Mouse (Mus musculus) kidney, adult 11 months (tissue): ENCODE results near the gene Hoxc5.

Experiments
- DNase-seq: peaks from one replicate; pipeline ENCODE4 v3.0.0; 2022

Hoxc5 gene

DNA sequence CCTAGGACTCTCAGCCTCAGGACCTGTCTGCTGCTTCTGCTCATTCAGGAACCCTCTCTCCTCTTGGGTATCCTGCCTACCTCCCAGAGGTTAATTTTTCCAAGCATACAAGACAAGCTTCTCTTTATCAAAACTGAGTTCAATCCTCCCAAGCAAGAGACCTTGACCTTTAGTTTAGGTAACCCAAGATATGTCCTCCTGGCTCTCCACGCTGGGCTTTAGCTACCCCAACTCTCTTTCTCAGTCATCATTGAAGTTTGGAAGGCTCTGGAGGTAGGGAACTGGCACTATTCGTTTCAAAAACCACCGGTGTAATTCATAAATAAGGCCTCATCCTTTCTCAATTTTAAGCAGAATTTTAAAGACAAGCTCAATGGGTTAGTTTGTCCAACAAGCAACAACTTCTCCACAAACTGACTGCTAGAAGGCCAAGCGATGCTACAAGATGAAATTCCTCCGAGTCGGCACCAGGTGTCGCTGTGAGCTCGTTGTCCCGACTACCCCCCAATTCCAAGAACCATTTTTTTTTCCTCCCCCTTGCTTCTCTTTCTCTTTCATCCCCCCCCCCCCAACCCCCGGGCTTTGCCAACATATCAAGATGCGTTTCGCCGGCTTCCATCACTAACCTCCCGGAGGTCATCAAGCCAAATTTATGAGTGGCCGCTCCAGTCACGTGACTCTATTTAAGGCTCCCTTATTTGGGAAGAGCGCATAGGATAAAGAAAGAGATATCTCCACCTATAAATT is 46.2 kb downstream of the Hoxc5 start:
- no peak for DNase-seq

DNA sequence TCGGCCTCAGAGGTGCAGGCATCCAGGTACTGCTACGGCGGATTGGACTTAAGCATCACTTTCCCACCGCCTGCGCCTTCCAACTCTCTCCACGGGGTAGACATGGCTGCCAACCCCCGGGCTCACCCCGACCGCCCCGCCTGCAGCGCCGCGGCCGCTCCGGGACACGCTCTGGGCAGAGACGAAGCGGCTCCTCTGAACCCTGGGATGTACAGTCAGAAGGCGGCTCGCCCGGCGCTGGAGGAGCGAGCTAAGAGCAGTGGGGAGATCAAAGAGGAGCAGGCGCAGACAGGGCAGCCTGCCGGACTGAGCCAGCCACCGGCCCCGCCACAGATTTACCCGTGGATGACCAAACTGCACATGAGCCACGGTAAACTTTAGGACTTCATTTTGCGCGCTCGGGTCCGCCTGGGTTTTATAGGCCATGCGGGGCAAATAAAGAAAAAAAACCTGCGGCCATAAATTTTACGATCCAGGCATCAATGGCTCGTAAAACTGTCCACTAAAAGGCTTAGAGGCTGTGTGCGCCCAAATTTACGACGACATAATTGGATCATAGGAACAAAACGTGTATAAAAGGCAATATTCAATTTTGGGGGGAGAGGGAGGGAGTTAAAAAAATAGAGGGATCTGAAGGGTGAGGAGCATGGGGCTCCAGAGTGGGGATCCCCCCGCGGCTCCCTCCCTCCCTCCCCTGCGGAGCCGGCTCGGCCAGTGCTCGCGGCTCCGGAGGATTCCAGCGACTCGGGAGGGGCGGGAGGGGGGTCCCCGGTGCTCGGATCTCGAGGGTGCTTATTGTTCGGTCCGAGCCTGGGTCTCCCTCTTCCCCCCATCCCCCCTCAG is 47.1 kb downstream of the Hoxc5 start:
- peak; percentile 41 for DNase-seq

DNA sequence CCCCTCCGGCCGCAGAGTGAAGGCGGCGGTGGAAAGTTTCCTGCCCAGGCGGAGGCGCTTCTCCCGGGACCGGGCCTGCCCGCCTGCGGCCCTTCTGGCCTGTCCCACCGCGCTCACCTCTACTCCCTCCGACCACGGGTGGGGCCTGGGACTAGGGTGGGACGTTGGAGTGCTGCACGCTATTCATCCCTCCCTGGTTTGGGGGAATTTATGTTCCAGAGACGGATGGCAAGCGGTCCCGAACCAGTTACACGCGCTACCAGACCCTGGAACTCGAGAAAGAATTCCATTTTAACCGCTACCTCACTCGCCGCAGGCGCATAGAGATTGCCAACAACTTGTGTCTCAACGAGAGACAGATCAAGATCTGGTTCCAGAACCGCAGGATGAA is 47.8 kb downstream of the Hoxc5 start:
- DNase-seq: no peak

DNA sequence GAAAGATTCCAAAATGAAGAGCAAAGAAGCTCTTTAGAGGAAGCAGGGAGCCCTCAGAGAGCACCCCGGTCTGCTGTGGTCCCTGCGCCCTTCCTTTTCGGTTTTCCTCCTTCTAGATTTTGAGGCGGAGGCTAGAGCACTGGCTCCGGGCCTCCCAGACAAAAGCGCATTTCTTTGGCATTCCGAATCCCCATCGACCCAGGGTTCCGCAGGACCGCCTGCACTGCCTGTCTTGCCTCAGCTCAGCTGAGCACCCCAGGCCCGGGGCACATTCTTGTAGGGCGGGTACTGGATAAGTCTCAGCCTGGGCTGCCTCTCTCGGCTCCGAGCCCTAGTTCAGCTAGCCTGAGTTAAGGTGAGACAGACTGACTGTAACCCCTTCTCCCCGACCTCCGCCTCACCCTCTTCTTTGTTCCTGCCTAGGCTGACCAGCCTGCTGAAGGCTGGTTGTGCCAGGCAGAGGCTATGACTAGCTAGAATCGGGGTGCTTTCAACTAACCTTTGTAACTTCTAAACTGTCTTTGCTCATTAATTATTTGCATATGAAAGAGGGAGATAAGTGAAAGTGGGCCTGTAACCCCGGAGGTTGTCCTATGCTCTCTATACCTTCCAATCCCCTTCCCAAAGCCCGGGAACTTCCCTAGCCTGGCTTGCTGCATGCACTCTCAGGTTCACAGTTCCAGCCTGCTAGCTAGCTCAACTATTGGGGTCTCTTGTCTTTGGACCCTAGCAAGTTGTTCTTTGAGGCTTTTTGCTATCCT is 48.3 kb downstream of the Hoxc5 start:
- no peak for DNase-seq

DNA sequence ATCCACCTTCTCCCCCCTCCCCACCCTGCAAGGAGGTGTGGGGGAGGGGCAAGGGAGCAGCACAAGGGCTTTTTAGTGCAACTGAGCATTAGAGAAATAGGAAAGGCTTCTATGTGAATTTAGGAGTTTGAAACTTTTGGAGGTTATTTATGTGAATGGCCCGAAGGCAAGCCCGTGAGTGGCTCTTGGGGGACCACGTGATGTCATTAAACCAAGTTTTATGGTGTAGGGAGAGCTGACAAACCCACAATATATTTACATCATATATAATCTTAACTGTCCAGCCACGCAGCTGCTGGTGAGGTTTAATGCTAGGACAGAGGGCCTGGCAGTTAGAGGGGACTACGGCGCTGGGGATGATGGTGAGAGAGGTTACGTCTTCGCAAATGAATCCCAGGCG is 51.4 kb downstream of the Hoxc5 start, which contains the start of gene Hoxc4:
Hoxc4 (plus strand) TSS at position 299 of the 400 bp plus-strand sequence.
- no peak for DNase-seq

DNA sequence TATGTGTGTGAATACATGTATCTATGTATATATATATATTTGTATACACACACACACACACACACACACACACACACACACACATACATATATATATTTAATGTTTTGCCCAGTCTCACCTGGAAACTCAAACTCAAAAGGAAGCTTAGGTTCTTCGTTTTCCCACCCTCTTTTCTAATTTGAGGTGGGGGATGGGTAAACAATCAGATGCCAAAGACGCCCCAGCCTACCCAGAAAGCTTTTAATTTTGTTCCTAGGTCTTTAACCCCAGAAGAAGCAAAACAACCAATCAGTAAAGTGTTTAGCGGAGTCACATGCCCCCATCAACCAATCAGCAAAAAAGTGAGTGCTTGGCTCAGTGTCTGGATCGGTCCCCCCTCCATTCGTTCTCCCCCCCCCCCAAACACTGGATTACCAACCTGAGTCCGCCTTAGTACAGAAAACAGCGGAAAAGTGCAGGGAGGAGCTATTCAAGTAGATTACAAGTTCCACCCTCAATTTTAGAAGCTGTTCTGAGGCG is 53.7 kb downstream of the Hoxc5 start:
- DNase-seq: no peak

DNA sequence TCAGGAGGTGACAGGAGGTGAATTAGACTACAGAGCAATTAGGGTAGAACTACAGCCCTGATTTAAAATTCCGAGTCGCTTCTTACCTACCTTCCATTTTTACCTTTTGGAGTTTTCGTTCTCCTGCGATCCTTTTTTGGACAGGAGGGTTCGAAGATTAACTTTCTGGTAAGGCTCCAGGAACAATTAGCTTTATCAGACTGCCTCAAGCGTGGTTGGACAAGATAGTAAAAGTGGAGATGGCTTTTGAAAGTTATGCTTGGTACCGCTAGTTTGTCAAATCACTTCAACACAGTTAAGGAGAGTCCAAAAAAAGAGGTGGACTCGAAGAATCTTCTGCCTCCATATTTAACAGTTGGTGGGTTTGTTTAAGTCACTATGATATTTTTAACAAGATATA is 54.3 kb downstream of the Hoxc5 start:
- DNase-seq: no peak

DNA sequence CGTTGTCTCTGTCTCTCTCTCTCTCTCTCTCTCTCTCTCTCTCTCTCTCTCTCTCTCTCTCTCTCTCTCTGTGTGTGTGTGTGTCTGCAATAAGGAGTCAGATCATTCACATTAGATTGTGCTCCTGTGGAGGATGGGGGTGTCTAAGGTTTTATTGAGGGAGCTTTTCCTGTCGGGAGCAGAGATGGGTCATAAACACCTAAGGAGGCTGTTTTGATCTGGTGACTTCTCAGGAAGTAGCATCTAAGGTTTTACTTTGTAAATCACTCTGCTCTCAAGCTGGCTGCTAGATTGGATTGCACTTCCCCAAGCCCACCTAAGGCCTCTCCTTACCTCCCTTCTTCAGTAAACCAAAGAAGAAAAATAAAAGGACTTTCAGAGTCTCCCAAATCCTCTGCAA is 56.9 kb downstream of the Hoxc5 start:
- DNase-seq: no peak

DNA sequence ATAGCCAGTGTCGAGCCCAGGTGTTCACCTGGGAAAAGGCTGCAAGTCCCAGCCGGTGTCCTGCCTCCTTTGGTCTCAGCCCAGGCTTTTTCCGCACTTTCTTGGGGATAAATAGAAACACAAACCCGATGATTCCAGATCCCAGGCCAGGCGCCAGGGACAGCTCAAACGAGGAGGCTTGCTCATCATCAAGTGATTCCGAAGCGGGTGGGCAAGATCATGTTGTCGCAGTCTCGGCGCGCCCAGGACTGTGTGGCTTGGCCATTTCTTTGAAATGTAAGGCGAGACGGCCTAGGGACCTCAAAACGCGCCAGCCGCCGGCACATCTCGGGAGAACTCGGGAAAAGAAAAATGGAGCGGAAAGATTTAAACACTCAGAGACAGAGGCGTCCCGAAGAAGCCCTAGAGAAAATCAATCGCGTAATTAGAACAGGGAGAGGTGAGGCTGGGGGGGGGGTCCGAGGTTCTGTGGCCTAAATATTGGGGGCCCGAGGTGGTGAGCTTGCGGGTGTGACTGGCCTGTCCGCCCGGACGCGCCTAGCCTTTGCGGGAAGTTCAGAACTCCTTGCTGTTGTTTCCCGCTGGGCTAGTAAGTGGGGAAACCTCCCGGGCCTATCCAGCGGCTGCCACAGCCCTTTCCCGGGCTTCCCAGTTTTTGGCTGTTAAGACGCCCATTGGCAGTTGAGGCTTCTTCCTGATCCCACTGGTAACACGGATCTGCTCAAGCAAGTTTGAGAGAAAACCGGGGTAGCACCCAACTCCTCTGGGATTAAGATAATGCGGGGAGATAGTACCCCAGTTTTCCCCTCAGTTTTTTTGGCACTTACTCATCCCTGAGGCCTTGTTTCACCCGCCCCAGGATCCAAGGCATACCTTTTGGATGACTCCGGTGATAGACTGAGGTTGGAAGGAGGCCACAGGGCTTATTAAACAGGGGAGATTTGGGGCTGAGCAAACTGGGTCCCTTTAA is 60.3 kb downstream of the Hoxc5 start:
- DNase-seq: no peak

DNA sequence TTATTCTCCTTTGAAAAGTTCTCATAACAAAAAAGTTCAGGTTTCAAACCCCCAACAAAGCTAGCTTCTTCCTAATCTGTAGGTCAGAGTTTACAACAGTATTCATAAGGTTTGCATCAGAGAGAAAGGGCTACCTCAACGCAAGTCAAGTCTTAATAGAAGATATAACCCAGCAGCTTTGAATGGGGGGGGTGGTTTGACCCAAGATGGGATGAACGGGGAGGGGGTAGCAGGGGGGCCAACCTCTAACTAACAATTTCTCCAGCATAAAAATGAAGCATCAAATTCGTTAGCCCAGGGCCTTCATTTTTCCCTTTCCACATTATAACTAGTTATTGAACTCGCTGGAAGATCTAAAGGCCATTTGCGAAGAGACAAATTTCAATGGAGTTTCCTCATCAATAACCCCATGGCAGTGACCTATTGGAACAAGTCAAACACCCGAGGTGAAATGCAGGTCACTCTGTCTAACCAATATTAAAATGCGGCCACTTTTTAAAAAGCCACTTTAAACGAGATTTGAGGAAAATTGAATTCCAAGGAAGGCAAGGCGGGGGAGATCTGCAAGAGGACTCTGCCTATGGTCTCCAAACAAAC is 61.8 kb downstream of the Hoxc5 start:
- DNase-seq: no peak

DNA sequence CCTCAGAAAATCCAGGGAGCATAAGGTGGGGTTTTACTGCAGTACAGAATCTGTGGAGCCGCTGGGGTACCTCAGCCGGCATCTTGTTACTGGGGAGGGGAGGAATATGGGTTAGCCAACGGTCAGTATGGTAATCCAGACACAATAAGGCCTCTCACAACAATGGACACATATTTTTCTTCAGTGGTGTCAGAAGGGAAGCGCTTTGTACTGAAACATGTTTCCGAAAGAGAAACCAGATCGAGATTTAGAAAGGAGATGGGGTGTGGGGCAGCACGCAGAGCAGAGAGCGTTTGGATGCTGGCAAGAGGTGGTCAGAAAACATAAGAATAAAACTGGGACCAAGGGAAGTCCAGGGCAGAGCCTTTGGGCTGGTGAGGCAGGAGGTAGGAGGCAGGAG is 62.9 kb downstream of the Hoxc5 start:
- DNase-seq: no peak

DNA sequence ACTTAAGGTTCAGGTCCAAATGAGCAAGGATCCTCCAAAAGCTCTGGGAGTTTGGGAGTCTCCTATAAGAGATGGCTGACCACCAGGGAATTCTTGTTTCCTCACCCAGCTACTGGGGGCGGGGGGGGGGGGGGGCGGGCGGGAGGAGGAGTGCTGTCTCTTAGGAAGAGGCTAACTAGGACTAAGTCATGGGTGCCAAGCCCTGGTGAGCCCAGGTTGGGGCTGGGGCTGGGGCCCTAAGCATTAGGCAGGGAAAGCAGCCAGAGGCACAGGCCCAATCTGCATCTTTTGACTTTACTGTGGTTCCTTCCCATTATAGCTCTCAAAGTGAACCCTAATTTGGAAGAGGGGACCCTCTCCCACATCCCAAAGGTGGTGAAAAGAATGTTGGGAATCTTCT is 64.9 kb downstream of the Hoxc5 start:
- DNase-seq: no peak

DNA sequence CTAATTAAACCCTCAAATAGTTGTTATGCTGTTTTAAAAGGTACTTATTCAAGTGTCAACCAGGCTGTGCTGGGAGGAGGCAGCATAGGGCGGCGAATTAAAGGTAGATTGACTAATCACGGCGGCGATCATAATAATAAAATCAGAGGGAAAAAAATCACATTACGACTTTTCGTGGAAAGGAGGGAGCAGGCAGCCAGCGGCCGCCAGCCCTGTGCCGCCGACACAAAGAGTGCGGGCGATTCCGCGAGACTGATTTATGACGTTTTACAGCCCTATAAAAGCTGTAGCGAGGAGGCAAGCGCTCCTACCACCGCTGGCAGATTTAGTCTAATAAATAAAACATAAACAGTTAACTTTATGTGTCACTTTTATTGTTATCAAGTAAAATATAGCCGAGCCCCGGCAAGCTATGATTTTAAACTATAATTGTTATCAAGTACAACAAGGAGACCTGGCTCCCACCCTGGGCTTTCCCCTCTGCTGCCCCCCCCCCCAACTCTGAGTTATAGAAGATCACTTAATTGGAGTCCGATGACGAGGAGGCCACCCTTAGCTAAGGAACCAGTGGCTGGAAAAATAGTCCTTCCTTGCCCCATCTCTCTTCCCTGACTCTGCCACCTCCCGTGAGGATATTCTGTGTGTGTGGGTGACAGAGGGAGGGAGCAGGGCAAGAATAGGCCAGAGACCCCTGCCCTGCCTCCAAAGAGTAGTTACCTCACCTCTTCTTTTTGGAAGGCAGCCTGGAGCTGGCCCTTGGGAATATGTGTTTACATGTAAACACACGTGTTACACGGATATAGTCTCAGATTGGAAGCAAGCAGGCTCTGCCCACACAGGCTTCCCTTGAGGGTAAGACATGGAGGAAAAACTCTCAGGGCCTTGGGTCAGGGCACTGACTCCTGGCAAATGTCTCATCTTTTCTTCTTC is 65.7 kb downstream of the Hoxc5 start:
- DNase-seq: no peak

DNA sequence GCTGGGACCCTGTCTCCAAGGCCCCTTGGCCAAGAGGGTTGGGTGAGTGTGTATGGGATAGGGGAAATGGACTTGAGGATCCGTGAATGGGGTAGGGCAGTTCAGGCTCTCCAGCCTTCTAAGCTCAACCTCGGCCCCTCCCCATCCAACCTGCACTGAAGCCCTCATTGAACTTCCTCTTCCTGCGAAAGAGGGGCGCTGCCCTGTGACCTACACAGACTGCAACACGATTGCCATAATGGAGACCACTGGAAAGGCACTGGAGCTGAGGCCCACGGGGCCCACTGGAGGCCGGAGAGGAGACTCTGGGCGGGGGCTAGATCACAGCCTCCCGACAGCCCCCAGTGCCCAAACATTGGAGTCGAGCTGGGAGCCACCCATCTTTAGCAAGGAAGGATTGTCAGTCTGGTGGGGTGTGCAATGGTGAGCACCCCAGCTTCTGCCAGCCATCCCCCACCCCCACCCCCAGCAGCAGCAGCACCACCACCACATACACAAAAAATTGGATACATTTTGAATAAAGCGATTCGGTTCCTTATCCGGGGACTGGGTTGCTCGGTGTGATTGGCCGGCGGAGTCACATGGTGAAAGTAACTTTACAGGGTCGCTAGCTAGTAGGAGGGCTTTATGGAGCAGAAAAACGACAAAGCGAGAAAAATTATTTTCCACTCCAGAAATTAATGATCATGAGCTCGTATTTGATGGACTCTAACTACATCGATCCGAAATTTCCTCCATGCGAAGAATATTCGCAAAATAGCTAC is 67.0 kb downstream of the Hoxc5 start:
- no peak for DNase-seq

DNA sequence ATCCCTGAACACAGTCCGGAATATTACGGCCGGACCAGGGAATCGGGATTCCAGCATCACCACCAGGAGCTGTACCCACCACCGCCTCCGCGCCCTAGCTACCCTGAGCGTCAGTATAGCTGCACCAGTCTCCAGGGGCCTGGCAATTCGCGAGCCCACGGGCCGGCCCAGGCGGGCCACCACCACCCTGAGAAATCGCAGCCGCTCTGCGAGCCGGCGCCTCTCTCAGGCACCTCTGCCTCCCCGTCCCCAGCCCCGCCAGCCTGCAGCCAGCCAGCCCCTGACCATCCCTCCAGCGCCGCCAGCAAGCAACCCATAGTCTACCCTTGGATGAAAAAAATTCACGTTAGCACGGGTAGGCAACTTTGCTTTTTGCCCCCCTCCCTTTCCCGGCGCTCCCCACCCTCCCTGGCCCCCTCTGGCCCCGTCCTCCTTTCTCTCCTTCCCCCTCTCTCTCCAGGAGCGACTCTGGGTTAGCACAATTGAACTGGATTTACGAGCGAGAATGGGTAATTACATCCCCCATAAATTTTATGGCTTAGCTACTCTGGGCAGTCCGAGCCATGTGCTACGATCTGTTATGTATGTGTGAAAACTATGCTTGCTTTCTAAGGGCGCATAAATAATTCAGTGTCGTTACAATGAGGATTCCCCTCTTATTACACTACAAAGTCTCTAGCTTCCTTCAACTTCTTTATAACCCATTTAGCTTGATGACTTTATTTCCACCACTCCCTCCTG is 67.7 kb downstream of the Hoxc5 start:
- DNase-seq: no peak

DNA sequence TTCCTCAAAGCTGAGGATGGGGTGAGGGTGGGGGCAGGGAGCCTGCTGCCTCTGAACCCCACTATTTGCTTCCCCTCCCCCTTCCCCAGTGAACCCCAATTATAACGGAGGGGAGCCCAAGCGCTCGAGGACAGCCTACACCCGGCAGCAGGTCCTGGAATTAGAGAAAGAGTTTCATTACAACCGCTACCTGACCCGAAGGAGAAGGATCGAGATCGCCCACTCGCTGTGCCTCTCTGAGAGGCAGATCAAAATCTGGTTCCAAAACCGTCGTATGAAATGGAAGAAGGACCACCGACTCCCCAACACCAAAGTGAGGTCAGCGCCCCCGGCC is 68.3 kb downstream of the Hoxc5 start:
- no peak for DNase-seq

DNA sequence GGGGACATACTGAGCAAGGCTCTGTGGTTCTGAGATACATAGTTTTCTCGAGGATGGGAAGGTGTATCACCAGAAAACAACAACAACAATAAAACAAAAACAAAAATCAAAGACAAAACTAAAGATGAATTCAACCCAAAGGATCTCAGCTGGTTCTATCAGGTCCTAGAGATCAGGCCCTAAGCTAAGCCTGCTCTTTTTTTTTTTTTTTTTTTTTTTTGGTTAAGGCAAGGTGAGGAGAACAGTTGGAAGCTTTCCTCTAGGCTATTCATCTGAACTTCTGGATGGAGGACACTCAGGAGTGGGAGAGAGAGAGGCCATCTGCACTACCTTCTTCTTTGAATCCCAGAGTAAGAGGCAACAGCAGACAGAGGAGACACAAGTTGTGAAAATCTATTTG is 70.3 kb downstream of the Hoxc5 start:
- no peak for DNase-seq

DNA sequence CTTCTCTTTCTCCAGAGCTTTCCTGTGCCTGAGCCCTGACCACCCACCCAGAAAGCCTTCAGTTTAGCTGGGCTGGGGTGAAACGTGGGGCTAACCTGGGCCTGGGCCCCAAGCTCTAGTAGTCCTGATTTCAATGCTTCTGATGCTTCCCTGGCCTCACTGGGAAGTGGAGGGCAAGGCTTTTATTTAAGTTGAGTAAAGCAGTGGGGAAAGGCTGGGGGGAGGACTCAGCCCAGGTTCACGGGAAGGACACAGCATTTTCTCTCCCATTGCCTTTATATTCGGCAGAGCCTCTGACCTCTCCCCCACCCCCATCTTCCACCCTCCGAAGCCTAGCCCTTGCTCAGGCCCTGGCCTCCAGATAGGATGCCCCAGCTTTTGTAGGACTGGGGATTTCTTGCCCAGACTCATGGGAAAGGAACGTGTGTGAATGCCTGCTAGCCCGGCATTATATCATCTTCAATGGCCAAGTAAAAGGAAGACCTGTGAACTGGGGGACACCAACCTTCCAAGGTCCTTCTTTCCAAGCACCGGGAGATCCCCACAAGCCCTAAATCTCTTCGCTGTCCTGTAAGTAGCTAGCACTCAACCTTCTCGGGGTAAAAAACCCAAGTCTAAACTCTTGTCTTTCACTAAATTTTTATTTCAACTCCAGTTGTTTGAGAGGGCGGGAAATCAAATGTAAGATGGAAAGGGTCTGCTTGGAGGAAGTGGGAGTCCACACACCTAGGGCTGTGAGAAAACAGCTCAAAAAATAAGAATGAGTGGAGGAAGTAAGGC is 71.6 kb downstream of the Hoxc5 start:
- DNase-seq: no peak
